Mouse (Mus musculus) heart, embryonic 11.5 days (tissue): Measurements from ENCODE around the gene Timm10. TPM values are rescaled to one million over a fixed set of nuclear protein-coding genes. Genes with fewer than 3 reads are reported as not detected.

Source experiments
- ATAC-seq: fragments of 200-750 bp; cut with Nextera tagmentation; replicated peaks from 2 replicates; pipeline ENCODE4 v1.8.0; 2017; ENCODE audit warnings: moderate library complexity; ENCODE audit not compliant: insufficient number of reproducible peaks, low FRiP score, low TSS enrichment
- H3K27ac ChIP-seq: fragments of 300-500 bp; sonication (generic); 2 replicates; pipeline ENCODE4 v1.5.1; 2014; ENCODE audit warnings: mild to moderate bottlenecking, low read depth, low read length
- H3K27me3 ChIP-seq: fragments of 300-500 bp; sonication (generic); 2 replicates; pipeline ENCODE4 v1.6.1; 2014; ENCODE audit warnings: mild to moderate bottlenecking, low read length, mixed read lengths; ENCODE audit not compliant: control insufficient read depth, insufficient read depth
- H3K36me3 ChIP-seq: fragments of 300-500 bp; sonication (generic); 2 replicates; pipeline ENCODE4 v1.6.1; 2014; ENCODE audit warnings: mild to moderate bottlenecking, low read length, moderate library complexity, mixed read lengths; ENCODE audit not compliant: control insufficient read depth, insufficient read depth
- H3K4me1 ChIP-seq: fragments of 300-500 bp; sonication (generic); 2 replicates; pipeline ENCODE4 v1.6.1; 2014; ENCODE audit warnings: low read length; ENCODE audit not compliant: control insufficient read depth, insufficient read depth
- H3K4me2 ChIP-seq: fragments of 300-500 bp; sonication (generic); 2 replicates; pipeline ENCODE4 v1.6.1; 2014; ENCODE audit warnings: mild to moderate bottlenecking, moderate library complexity
- H3K4me3 ChIP-seq: fragments of 300-500 bp; sonication (generic); 2 replicates; pipeline ENCODE4 v1.5.1; 2014; ENCODE audit warnings: low read depth, low read length
- H3K9ac ChIP-seq: fragments of 300-500 bp; sonication (generic); 2 replicates; pipeline ENCODE4 v1.6.1; 2014; ENCODE audit warnings: mild to moderate bottlenecking, low read depth, low read length, moderate library complexity
- H3K9me3 ChIP-seq: fragments of 300-500 bp; sonication (generic); replicated peaks from 2 replicates; pipeline ENCODE4 v1.6.1; 2016; ENCODE audit warnings: low read length; ENCODE audit not compliant: control insufficient read depth
- WGBS: fragments of 180-500 bp; shearing (Covaris S2); extraction: QIAGEN DNeasy Blood & Tissue Kit; methylation state at CpG from one replicate; pipeline ENCODE4 v1.1.7; 2014; ENCODE audit not compliant: insufficient replicate concordance; 5-methylcytosine and 5-hydroxymethylcytosine counted together
- polyA plus RNA-seq: library from polyadenylated mRNA; unstranded; fragments of >200 nt; fragmentation: Nextera tagmentation; extraction: Ambion mirVana; gene quantifications from 2 replicates; pipeline ENCODE4 v1.2.1, GENCODE M21; 2014

The Timm10 gene
- polyA plus RNA-seq, 1 experiment from 2014 or later, result 76.8 TPM

- Histone ChIP-seq H3K27ac (no peak overlapping the region), H3K36me3 (0 out of 2 replicates have a peak, but pooled peaks cover 2% of the 10 kb centered on the region), H3K9me3 (no peaks in the 10 kb centered on the region), H3K4me3 (no peak overlapping the region), H3K4me1 (peaks cover 9% of the 10 kb centered on the region), H3K9ac (no peak overlapping the region), H3K27me3 (no peaks in the 10 kb centered on the region), H3K4me2 (no peak overlapping the region)
- 52% methylated on average over 5 of the region's 5 CpGs for WGBS
- no peak for ATAC-seq
Measured at GRCm38 (mm10) chr2:84806546-84806945, 20.3 kb upstream of the Timm10 start.

DNA sequence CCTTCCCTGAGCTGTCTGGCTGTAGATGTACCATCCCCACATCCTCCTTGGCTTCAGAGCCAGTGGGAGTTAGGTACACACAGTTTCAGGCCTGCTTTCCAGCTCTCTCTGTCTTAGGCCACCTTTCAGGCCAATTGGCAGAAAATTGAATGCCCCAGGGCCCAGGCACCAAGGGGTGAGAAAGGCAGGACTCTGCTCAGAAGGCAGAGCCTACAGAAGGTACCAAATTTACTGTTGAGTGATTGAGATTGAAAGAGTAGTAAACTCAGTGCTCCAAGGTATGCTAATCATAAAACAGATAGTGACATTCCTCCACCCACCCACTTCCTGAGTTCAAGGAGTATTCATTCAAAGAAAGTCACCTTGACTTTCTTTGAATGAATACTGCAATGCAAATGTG is 17.5 kb upstream of the Timm10 start:
- ATAC-seq, result no peak
- no peak overlapping the region for H3K9ac ChIP-seq

DNA sequence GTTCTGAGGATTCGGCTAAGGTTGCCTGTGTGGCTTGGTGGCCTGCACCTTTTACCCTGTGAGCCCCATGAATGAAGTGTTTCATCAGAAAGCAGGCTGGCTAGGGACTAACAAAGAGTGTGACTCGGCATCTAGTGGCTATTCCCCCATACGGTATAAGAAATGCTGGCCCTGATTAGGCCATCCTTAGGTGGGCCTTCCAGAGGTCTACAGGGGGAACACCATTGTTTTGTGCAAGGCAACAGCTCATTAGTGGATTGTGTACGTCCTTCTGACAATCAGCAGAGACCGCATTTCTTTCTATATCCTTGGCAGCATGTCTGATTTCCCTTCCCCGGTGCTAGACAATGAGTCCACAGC is 16.3 kb upstream of the Timm10 start:
- H3K4me2 ChIP-seq, result peak overlapping the region; percentile 60
- 72% methylated on average over 6 of the region's 6 CpGs for WGBS
- no peak for ATAC-seq
- no peak overlapping the region for H3K9ac ChIP-seq
- H3K36me3 ChIP-seq, result no peaks in the 10 kb centered on the region
- no peaks in the 10 kb centered on the region for H3K9me3 ChIP-seq
- peaks cover 18% of the 10 kb centered on the region for H3K4me1 ChIP-seq
- H3K27ac ChIP-seq, result peak overlapping the region; percentile 68
- H3K27me3 ChIP-seq, result no peaks in the 10 kb centered on the region
- H3K4me3 ChIP-seq, result no peak overlapping the region

More for the DNA sequence above, 17.5 kb upstream of the Timm10 start:
- H3K9me3 ChIP-seq, result no peaks in the 10 kb centered on the region
- no peaks in the 10 kb centered on the region for H3K27me3 ChIP-seq
- no peaks in the 10 kb centered on the region for H3K36me3 ChIP-seq
- no peak overlapping the region for H3K27ac ChIP-seq
- H3K4me2 ChIP-seq, result no peak overlapping the region
- H3K4me1 ChIP-seq, result peaks cover 18% of the 10 kb centered on the region
- H3K4me3 ChIP-seq, result no peak overlapping the region

- H3K27ac ChIP-seq, result peak overlapping the region; percentile 88
- peaks cover 18% of the 10 kb centered on the region for H3K4me1 ChIP-seq
- WGBS, result 24% methylated on average over 26 of the region's 26 CpGs
- peak; percentile 36 for ATAC-seq
- no peaks in the 10 kb centered on the region for H3K36me3 ChIP-seq
- peak overlapping the region; percentile 20 for H3K4me3 ChIP-seq
- H3K27me3 ChIP-seq, result no peaks in the 10 kb centered on the region
- peak overlapping the region; percentile 60 for H3K4me2 ChIP-seq
- H3K9me3 ChIP-seq, result no peaks in the 10 kb centered on the region
- H3K9ac ChIP-seq, result peak overlapping the region; percentile 58
Measured at GRCm38 (mm10) chr2:84810886-84811577, 15.8 kb upstream of the Timm10 start.

DNA sequence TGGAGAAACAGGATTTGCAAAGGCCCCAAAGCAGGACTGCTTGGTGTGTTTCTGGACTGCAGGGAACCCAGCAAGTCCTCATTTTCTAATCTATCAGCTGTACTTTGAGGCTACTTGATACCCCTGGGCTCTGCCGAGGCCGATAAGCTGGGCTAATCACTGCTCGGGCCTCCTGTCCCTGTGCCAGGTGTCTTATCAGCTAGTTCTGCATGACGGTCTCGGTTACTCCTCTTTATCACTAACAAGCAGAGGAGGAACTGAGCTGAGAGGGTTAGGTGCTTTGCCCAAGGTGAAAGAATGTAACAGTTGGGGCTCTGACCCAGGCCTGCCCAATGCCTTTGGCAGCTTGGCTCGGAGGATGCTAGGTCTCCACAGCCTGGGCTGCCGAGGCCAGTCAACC is 14.9 kb upstream of the Timm10 start:
- Histone ChIP-seq H3K27me3 (no peaks in the 10 kb centered on the region), H3K4me1 (peaks cover 18% of the 10 kb centered on the region), H3K9me3 (no peaks in the 10 kb centered on the region), H3K4me3 (no peak overlapping the region), H3K4me2 (peak overlapping the region; percentile 60), H3K27ac (peak overlapping the region; percentile 88), H3K9ac (no peak overlapping the region; the same call in 1 of the 2 replicates), H3K36me3 (no peaks in the 10 kb centered on the region)
- peak; percentile 89 for ATAC-seq
- WGBS, result 14% methylated on average over 7 of the region's 7 CpGs

DNA sequence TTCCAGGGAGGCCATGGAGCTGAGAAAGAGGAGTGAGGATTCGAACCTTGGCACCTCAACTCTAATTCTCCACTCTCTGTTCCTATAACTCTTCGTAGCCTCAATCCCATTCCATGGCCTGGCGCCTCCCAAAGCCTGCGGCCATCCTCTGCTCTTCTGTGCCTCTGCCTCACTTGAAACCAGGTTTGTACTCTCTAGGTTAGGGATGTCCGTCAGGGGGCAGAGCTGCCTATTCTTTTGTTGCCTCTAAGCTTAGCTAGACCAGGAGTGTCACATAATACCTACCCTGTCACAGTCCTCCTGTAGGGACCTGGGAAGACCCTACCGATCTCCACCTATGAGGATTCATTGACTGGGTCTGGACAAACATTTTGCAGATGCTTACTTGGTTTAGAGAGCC is 14.1 kb upstream of the Timm10 start:
- no peak overlapping the region for H3K4me3 ChIP-seq
- H3K9me3 ChIP-seq, result no peaks in the 10 kb centered on the region
- no peak for ATAC-seq
- H3K27me3 ChIP-seq, result no peaks in the 10 kb centered on the region
- H3K36me3 ChIP-seq, result no peaks in the 10 kb centered on the region
- H3K9ac ChIP-seq, result no peak overlapping the region
- 71% methylated on average over 6 of the region's 6 CpGs for WGBS
- H3K27ac ChIP-seq, result peak overlapping the region; percentile 88
- H3K4me2 ChIP-seq, result peak overlapping the region; percentile 60
- H3K4me1 ChIP-seq, result peaks cover 18% of the 10 kb centered on the region

- Histone ChIP-seq H3K27ac (peak overlapping the region; percentile 47), H3K9me3 (no peaks in the 10 kb centered on the region), H3K4me2 (no peak overlapping the region), H3K9ac (no peak overlapping the region), H3K36me3 (no peaks in the 10 kb centered on the region), H3K4me3 (no peak overlapping the region), H3K27me3 (no peaks in the 10 kb centered on the region), H3K4me1 (peaks cover 9% of the 10 kb centered on the region)
- 35% methylated on average over 3 of the region's 3 CpGs for WGBS
- 0 out of 2 replicates have a peak, but pooled peaks have one; percentile 55 for ATAC-seq
Measured at GRCm38 (mm10) chr2:84819861-84820260, 6.9 kb upstream of the Timm10 start.

DNA sequence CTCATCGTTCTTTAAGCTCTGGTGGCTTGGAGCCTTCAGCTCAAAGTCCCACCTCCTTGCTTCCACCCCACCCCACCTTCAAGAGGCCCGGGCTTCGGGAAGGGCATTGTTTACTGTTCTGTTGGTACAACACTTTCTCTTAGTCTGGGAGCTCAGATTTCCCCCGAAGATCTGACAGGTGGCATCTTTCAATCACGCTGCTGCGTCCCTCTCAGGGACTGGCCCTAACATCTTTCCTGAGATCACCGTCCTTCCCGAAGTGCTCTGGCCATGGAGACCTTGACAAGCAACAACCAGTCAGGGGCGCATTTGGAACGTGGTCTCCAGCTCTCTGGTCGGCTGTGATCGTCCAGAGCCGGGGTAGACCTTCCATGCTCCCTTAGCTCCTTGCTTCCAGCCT is 4.2 kb upstream of the Timm10 start, which contains the start of gene Smtnl1:
Gene Smtnl1, minus strand, starts transcription at position 101 of the 400 bp plus-strand sequence.
- no peak within 1 kb of the TSS for H3K4me3 ChIP-seq
- H3K4me1 ChIP-seq, result peaks cover 9% of the 10 kb centered on the region
- no peak within 1 kb of the TSS for H3K9ac ChIP-seq
- WGBS, result 51% methylated on average over 13 of the region's 13 CpGs
- no peak for ATAC-seq
- H3K27ac ChIP-seq, result peak within 1 kb of the TSS; percentile 57
- H3K27me3 ChIP-seq, result no peaks in the 10 kb centered on the region
- H3K36me3 ChIP-seq, result no peaks in the 10 kb centered on the region
- H3K9me3 ChIP-seq, result no peaks in the 10 kb centered on the region
- H3K4me2 ChIP-seq, result no peak within 1 kb of the TSS

GRCm38 (mm10) chr2:84823237-84823636 is 3.6 kb upstream of the Timm10 start:
- no peak overlapping the region for H3K9ac ChIP-seq
- ATAC-seq, result no peak
- H3K4me3 ChIP-seq, result no peak overlapping the region
- peak overlapping the region; percentile 57 for H3K27ac ChIP-seq
- H3K9me3 ChIP-seq, result no peaks in the 10 kb centered on the region
- H3K4me1 ChIP-seq, result peaks cover 13% of the 10 kb centered on the region
- H3K4me2 ChIP-seq, result no peak overlapping the region
- 19% methylated on average over 2 of the region's 2 CpGs for WGBS
- H3K36me3 ChIP-seq, result no peaks in the 10 kb centered on the region
- no peaks in the 10 kb centered on the region for H3K27me3 ChIP-seq
